Mouse (Mus musculus) urinary bladder, adult 18-20 months (tissue): ENCODE results near the gene Mroh2a.

Experiments
- DNase-seq, 2 experiments: peaks; one replicate each; pipeline ENCODE4 v3.0.0; 2022; ENCODE audit warnings: low spot score in 2 of 2, mixed read lengths in 2 of 2

Gene Mroh2a

DNA sequence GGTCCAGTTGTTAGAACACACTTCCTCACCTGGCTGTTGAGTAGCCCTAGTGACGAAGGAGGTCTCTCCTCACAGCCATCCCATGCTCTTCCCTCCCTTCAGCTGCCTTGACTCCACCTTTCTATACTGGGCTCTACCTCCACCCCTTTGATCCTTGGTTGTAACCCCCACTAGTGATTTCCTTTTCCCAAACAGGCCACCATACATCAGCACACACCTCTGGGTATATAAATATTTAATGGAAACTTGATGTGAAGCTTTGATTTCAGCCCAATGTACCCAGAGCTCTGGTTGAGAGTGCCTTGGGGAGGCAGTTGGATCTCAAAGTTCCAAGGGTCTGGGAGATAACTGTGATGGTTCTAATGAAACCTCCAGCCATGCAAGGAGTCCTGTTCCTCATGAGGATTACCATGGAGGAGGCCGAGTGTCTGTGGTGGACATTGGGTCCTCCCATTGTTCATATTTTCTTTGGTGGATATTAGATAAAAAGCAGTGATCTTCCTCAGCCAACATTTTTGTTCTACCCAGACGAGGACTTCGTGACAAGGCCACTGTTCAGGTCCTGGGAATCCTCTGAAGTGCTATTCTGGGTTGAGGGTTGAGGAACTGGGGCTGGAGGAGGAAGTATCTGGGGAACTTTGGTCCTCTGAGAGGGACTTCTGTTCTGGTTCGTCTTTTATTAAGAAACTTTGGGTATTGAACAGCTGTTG, at the start of gene Mroh2a:
Mroh2a (plus strand) TSS at position 317 of the 710 bp plus-strand sequence.
- DNase-seq: peak in 1 of 2 experiments; percentile 11

GRCm38 (mm10) chr1:88179657-88180056, 47.1 kb upstream of the Mroh2a start:
- no peak for DNase-seq

GRCm38 (mm10) chr1:88186325-88186935, 40.4 kb upstream of the Mroh2a start:
- DNase-seq: no peak

DNA sequence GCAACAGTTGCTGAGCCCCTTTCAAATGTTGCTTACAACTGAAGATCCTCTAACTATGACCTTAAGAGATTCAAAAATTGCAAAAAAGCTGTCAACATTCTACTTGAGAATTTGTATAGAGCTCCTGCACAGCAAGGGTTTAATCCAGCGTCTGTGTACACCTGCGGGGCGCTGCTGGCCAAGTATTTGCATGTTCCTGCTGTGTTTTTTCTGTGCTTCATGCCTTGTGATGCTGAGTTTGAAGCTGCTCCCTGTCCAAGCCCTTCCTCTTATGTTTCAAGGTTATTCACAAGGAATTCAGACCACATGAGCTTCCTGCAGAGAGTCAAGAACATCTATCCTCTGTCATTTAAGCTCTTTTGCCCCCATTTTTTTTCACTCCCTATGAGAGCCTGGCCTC, 34.6 kb upstream of the Mroh2a start:
- no peak for DNase-seq

DNA sequence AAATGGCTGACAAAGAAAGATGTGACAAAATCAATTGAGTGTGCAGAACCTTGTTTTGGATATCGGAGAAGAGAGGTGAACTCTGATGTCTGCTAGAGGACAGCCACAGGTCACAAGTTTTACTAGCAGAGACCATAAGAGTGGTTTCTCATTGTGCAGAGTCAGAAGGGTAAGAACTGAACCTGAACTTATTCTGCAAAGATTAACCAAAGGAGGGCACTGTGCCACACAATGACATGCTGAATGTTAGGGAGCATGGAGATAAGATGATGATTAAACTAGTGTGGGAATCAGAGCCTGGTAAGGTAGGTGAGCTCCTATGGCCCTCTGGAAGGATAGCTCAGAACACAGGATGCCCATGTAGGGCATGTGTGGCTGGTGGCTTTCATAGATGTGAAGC, 31.1 kb upstream of the Mroh2a start:
- no peak for DNase-seq

DNA sequence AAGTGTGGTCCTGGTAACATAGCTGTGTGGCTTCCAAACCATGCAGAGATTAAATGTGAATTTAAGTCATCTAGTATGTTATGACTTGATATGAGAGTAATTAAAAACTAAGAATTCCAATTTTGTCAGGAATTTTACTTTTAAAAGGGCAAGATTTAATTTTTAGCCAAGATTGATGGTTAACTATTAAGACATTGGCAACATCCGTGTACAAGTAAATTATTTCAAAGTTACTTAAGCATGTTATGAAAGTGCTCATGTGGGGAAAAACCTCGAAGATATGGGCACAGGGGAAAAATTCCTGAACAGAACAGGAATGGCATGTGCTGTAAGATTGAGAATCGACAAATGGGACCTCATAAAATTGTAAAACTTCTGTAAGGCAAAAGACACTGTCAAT, 29.3 kb upstream of the Mroh2a start:
- no peak for DNase-seq

GRCm38 (mm10) chr1:88199996-88200395, 26.8 kb upstream of the Mroh2a start:
- no peak for DNase-seq

GRCm38 (mm10) chr1:88200456-88200855, 26.3 kb upstream of the Mroh2a start, which contains the start of gene Ugt1a2:
Gene Ugt1a2, plus strand, starts transcription at chr1:88200601.
- no peak for DNase-seq

DNA sequence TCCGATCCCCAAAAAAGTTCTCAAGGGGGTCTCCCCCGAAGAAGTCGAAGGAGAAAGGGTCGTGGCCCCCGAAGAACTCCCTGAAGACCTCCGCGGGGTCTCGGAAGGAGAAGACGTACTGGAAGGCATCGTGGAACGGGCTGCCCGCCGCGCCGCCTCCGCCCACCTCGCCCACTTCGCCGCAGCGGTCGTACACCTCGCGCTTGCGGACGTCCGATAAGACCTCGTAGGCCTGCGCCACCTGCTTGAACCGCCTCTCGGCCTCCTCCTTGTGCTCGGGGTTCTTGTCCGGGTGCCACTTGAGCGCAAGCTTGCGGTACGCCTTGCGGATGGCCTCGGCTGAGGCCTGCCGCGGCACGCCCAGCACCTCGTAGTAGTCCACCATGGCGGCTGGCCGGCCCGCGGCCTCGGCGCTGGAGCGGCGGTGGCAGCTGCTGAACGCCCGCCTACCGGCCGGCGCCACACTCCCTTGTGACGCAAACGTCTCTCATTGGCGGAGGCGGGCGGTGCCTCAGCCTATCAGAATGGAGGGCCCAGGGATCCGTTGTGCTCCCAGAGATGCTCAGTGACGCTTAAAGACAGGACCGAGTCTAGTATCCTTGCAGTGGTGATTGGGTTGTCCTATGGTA, 21.4 kb upstream of the Mroh2a start, which contains the start of gene Dnajb3:
Dnajb3 (minus strand) TSS at position 489 of the 629 bp plus-strand sequence.
- DNase-seq: no peak

GRCm38 (mm10) chr1:88206843-88207479, 19.8 kb upstream of the Mroh2a start:
- no peak for DNase-seq

- peak; percentile 66 to 84 for DNase-seq
Measured at GRCm38 (mm10) chr1:88211812-88212211, 15.0 kb upstream of the Mroh2a start, which contains the start of gene Ugt1a1. Gene Ugt1a1, plus strand, starts transcription at chr1:88211959.

DNA sequence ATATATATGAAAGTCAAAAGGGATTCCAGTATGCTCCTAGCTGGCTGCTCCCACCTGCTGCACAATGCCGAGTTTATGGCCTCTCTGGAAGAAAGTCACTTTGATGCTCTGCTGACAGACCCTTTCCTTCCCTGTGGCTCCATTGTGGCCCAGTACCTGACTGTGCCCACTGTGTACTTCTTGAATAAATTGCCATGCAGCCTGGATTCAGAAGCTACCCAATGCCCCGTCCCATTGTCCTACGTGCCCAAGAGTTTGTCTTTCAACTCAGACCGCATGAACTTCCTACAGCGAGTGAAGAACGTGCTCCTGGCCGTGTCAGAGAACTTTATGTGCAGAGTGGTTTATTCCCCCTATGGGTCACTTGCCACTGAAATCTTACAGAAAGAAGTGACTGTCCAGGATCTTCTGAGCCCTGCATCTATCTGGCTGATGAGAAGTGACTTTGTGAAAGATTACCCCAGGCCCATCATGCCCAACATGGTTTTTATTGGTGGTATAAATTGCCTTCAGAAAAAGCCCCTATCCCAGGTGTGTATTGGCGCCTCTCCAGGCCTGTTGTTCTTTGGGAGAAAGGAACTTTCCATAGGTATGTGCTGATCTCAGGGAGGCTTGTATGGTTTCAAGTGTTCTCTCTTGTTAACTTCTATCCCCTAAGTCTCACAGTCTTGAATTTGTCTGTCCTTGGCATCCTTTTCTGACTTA, 14.3 kb upstream of the Mroh2a start:
- no peak for DNase-seq

DNA sequence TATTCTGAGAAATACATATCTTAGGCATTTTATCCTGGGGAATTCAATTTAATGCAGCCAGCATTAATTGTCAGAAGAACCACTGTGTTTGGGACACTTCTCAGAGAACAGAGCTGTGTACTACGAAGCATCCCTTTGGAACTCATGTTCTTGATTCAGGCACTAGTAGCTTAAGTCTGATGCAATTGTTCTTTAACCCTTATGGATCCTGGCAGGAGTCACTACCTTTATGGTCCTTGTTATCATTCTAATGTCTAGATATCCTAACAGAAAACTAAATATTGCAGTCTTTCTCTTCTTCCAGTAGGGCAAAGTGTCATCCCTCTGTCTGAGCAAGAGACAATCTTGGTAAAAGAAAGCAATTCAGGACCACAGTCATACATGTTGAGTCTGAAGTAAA, 13.7 kb upstream of the Mroh2a start:
- no peak for DNase-seq

DNA sequence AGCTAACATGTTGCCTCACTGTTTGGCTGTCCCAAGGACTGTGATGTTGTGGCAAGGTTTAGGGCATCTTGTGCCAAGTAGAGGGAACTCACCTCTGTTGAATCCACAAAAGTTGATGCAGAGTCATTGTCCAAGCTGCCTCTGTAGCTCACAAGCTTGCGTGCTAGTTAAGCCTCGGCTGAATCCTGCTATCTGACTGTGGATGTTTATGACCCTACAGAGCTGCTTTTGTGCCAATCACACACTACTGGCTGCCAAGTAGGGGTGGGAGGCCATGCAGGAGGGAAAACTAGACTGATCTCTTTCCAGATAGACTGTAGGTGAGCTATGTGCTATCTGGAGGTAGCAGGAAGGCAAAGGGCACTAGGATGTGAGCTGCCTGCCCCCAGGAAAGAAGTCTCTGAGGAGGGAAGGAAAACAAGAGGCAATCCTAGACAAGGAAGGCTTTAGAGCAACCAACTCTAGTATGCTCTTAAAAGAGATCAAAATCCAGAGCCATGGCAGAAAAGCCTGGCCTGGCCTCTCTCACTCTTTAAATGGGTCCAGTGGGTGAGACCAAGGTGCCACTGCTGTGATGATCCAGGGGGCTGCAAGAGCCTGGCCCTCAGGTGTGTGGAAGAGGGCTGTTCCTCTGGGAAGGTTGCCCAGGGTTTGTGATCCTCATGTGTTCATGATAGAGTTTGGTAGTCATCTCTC, 12.9 kb upstream of the Mroh2a start:
- no peak for DNase-seq

DNA sequence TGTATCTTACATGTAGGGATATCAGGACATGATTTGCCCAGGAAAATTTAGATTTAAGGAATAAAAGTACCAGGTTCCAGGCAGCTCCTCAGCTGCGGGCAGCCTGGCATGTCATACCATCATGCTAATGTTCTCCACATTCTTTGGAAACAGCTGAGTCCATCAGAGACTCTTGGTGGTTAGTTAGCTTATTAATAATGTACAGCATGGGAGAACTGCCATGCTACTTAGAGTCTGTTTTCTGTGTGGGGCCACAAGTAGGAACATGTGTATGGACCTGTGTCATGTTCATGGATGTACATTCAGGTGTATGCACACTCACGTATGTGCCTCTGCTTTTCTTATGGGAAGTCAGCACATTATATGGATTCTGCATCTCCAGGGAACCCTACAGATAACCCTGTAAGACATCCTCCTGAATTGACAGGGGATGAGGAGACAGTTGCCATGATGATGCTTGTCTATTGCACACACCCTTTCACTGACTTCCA, 12.3 kb upstream of the Mroh2a start:
- no peak for DNase-seq

- DNase-seq: no peak
Measured at GRCm38 (mm10) chr1:88215466-88216380, 11.1 kb upstream of the Mroh2a start.

DNA sequence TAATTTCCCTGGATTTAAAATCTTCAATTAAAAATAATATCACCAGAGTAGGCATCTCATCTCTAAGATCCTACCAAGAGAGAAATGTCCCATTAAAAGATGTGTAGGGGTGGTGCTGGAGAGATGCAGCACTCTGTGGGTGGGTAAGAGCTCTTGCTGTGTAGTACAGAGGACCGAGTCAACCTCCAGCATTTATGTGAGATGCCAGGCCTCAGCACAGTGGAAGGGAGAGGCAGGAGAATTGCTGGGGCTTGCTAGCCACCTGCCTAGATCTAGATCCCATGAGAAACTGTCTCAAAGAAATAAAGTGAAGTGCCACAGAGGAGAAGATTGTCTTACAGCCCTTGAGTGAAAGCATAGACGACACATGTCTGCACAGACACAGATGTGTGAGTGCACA, 10.2 kb upstream of the Mroh2a start:
- no peak for DNase-seq

DNA sequence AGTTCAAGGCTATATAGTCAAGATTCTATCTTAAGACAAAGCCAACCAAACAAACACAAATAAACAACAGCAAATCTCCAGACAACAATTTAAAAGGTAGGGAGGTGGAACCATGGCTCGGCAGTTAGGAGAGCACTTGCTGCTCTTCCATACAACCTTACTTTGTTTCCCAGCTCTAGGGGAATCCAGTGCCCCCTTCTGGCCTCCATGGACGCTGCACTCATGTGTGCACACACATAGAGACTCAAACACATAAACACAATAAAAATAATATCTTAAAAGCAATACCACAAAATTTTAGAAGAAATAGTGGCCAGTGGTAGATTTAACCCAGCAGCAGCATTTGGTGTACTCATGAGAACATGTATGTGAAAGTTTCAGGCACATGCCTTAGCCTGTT, 9.6 kb upstream of the Mroh2a start:
- DNase-seq: no peak

DNA sequence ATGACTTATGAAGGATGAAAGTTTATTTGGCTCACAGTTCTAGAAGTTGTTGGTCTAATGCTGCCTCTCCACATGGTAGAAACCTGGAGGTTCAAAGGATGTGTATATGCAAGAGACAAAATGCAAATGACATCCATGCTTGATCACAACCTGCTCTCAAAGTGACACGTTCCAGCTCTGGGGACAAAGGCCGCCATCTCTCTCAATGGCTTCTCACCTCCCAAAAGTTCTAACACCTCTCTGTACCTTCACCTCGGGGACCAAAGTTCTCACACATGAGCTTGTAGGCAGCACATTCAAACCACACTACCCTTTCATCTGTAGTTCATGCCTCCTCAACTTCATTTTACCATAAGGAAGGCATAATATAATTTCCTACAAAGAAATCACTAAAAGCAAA, 9.2 kb upstream of the Mroh2a start:
- no peak for DNase-seq

- peak in 1 of 2 experiments; percentile 21 for DNase-seq
Measured at GRCm38 (mm10) chr1:88218051-88218450, 8.7 kb upstream of the Mroh2a start.
